Mouse (Mus musculus): ENCODE results near the gene Tmem45a. TPM values are rescaled to one million over a fixed set of nuclear protein-coding genes. Genes with fewer than 3 reads are reported as not detected.

Gene Tmem45a
- polyA plus RNA-seq, 1 experiment, result 8.8 TPM

GRCm38 (mm10) chr16:56884811-56885210, 1.2 kb downstream of the Tmem45a start:
- TF ChIP-seq POLR2A (IDR thresholded peaks at IDR 0.05; ENCODE audit: borderline replicate concordance, control insufficient read depth, low read depth, low read length) (no peak), CTCF (IDR thresholded peaks at IDR 0.05; ENCODE audit: control insufficient read depth, insufficient read depth, low read length) (no peak)
- no peaks in the 10 kb centered on the region for H3K4me1 ChIP-seq (ENCODE audit: control insufficient read depth, insufficient read depth, low read length)
- H3K27ac ChIP-seq (ENCODE audit: control insufficient read depth, insufficient read depth, low read depth, low read length, poor library complexity), result no peak overlapping the region
- 92% methylated on average over 6 of the region's 6 CpGs for WGBS
- H3K4me3 ChIP-seq (replicated peaks; ENCODE audit: control insufficient read depth, low read depth, low read length), result no peak overlapping the region

- H3K4me1 ChIP-seq (ENCODE audit: control insufficient read depth, insufficient read depth, low read length), result no peaks in the 10 kb centered on the region
- H3K4me3 ChIP-seq (replicated peaks; ENCODE audit: control insufficient read depth, low read depth, low read length), result no peak overlapping the region
- WGBS, result 20% methylated on average over 2 of the region's 2 CpGs
- H3K27ac ChIP-seq (ENCODE audit: control insufficient read depth, insufficient read depth, low read depth, low read length, poor library complexity), result no peak overlapping the region
- no peak for TF ChIP-seq POLR2A (IDR thresholded peaks at IDR 0.05; ENCODE audit: borderline replicate concordance, control insufficient read depth, low read depth, low read length)
- no peak for TF ChIP-seq CTCF (IDR thresholded peaks at IDR 0.05; ENCODE audit: control insufficient read depth, insufficient read depth, low read length)
These were observed 12.6 kb downstream of the Tmem45a start for GRCm38 (mm10) chr16:56873410-56873809.

- Histone ChIP-seq H3K27ac (ENCODE audit: control insufficient read depth, insufficient read depth, low read depth, low read length, poor library complexity) (no peak overlapping the region), H3K4me1 (ENCODE audit: control insufficient read depth, insufficient read depth, low read length) (no peaks in the 10 kb centered on the region), H3K4me3 (replicated peaks; ENCODE audit: control insufficient read depth, low read depth, low read length) (no peak overlapping the region)
- 73% methylated on average over 3 of the region's 3 CpGs for WGBS
- TF ChIP-seq CTCF (IDR thresholded peaks at IDR 0.05; ENCODE audit: control insufficient read depth, insufficient read depth, low read length) (no peak), POLR2A (IDR thresholded peaks at IDR 0.05; ENCODE audit: borderline replicate concordance, control insufficient read depth, low read depth, low read length) (no peak)
These were observed 15.5 kb downstream of the Tmem45a start for GRCm38 (mm10) chr16:56870458-56870857.

GRCm38 (mm10) chr16:56868361-56868760, 17.6 kb downstream of the Tmem45a start:
- 65% methylated on average over 5 of the region's 5 CpGs for WGBS
- H3K27ac ChIP-seq (ENCODE audit: control insufficient read depth, insufficient read depth, low read depth, low read length, poor library complexity), result no peak overlapping the region
- no peak for TF ChIP-seq POLR2A (IDR thresholded peaks at IDR 0.05; ENCODE audit: borderline replicate concordance, control insufficient read depth, low read depth, low read length)
- TF ChIP-seq CTCF (IDR thresholded peaks at IDR 0.05; ENCODE audit: control insufficient read depth, insufficient read depth, low read length), result no peak
- no peaks in the 10 kb centered on the region for H3K4me1 ChIP-seq (ENCODE audit: control insufficient read depth, insufficient read depth, low read length)
- no peak overlapping the region for H3K4me3 ChIP-seq (replicated peaks; ENCODE audit: control insufficient read depth, low read depth, low read length)

GRCm38 (mm10) chr16:56867591-56867990, 18.4 kb downstream of the Tmem45a start:
- 76% methylated on average over 4 of the region's 4 CpGs for WGBS
- Histone ChIP-seq H3K4me3 (replicated peaks; ENCODE audit: control insufficient read depth, low read depth, low read length) (no peak overlapping the region), H3K4me1 (ENCODE audit: control insufficient read depth, insufficient read depth, low read length) (no peaks in the 10 kb centered on the region), H3K27ac (ENCODE audit: control insufficient read depth, insufficient read depth, low read depth, low read length, poor library complexity) (no peak overlapping the region)
- TF ChIP-seq POLR2A (IDR thresholded peaks at IDR 0.05; ENCODE audit: borderline replicate concordance, control insufficient read depth, low read depth, low read length) (no peak), CTCF (IDR thresholded peaks at IDR 0.05; ENCODE audit: control insufficient read depth, insufficient read depth, low read length) (no peak)

- Histone ChIP-seq H3K4me3 (replicated peaks; ENCODE audit: control insufficient read depth, low read depth, low read length) (no peak overlapping the region), H3K4me1 (ENCODE audit: control insufficient read depth, insufficient read depth, low read length) (no peaks in the 10 kb centered on the region), H3K27ac (ENCODE audit: control insufficient read depth, insufficient read depth, low read depth, low read length, poor library complexity) (no peak overlapping the region)
- TF ChIP-seq POLR2A (IDR thresholded peaks at IDR 0.05; ENCODE audit: borderline replicate concordance, control insufficient read depth, low read depth, low read length), result no peak
- WGBS, result 78% methylated on average over 10 of the region's 10 CpGs
These were observed 33.0 kb downstream of the Tmem45a start for GRCm38 (mm10) chr16:56852841-56853587.

GRCm38 (mm10) chr16:56842988-56843387, 43.0 kb downstream of the Tmem45a start:
- TF ChIP-seq POLR2A (IDR thresholded peaks at IDR 0.05; ENCODE audit: borderline replicate concordance, control insufficient read depth, low read depth, low read length) (no peak), CTCF (IDR thresholded peaks at IDR 0.05; ENCODE audit: control insufficient read depth, insufficient read depth, low read length) (no peak)
- no peak overlapping the region for H3K4me3 ChIP-seq (replicated peaks; ENCODE audit: control insufficient read depth, low read depth, low read length)
- no peak overlapping the region for H3K27ac ChIP-seq (ENCODE audit: control insufficient read depth, insufficient read depth, low read depth, low read length, poor library complexity)
- no peaks in the 10 kb centered on the region for H3K4me1 ChIP-seq (ENCODE audit: control insufficient read depth, insufficient read depth, low read length)
- 60% methylated on average over 5 of the region's 5 CpGs for WGBS

GRCm38 (mm10) chr16:56833312-56833711, 52.7 kb downstream of the Tmem45a start:
- TF ChIP-seq CTCF (IDR thresholded peaks at IDR 0.05; ENCODE audit: control insufficient read depth, insufficient read depth, low read length), result no peak
- TF ChIP-seq POLR2A (IDR thresholded peaks at IDR 0.05; ENCODE audit: borderline replicate concordance, control insufficient read depth, low read depth, low read length), result no peak
- Histone ChIP-seq H3K4me3 (replicated peaks; ENCODE audit: control insufficient read depth, low read depth, low read length) (no peak overlapping the region), H3K27ac (ENCODE audit: control insufficient read depth, insufficient read depth, low read depth, low read length, poor library complexity) (no peak overlapping the region), H3K4me1 (ENCODE audit: control insufficient read depth, insufficient read depth, low read length) (no peaks in the 10 kb centered on the region)
- 90% methylated on average over 1 of the region's 1 CpGs for WGBS

GRCm38 (mm10) chr16:56831986-56832385, 54.0 kb downstream of the Tmem45a start:
- Histone ChIP-seq H3K4me1 (ENCODE audit: control insufficient read depth, insufficient read depth, low read length) (no peaks in the 10 kb centered on the region), H3K27ac (ENCODE audit: control insufficient read depth, insufficient read depth, low read depth, low read length, poor library complexity) (no peak overlapping the region), H3K4me3 (replicated peaks; ENCODE audit: control insufficient read depth, low read depth, low read length) (no peak overlapping the region)
- TF ChIP-seq POLR2A (IDR thresholded peaks at IDR 0.05; ENCODE audit: borderline replicate concordance, control insufficient read depth, low read depth, low read length) (no peak), CTCF (IDR thresholded peaks at IDR 0.05; ENCODE audit: control insufficient read depth, insufficient read depth, low read length) (no peak)
- WGBS, result 82% methylated on average over 2 of the region's 2 CpGs

Data from bone marrow, adult 2 months (tissue).